Mouse (Mus musculus): ENCODE data around the gene Catsperz. TPM values are rescaled to one million over a fixed set of nuclear protein-coding genes. Genes with fewer than 3 reads are reported as not detected.
"Not testable (repeated sequence)": the region's sequence is repeated elsewhere in the genome, so short reads cannot be mapped to it uniquely, and the experiment has no call there.

Gene Catsperz
- polyA plus RNA-seq, 1 experiment from 2014 or later: 3.4 TPM

DNA sequence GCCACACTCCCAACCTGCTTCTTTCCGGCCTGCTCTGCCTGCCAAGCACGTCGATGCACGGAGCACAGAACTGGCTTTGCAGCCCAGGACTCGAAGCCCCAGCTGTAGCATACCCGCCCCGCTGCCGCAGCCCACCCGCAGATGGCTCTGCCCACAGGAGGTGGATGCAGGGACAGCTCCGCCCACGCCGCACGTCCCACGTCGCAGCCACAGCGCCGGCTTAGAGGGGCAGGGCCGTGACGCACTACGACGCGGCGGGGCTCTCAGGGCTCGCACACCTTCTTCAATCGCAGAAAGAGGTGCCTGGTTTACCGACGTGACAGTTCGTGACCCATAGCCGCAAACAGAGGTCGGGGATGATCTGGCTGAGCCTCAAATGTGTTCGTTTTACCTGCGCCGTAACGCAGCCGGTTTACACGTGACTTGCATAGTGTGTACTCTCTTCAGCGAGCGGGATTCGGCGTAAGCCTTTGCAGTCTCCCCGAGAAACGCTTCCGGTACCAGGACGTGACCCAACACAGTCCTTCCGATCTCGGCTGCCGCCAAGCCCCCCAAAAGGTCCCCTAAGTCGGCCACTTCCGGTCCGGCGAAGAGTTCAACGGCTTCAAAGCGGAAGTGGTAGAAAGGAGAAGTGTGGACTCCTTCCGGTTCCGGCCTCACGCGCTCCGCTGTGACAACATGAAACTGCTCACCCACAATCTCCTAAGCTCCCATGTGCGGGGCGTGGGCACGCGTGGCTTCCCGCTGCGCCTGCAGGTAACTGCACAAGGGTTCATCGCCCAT is 15.5 kb downstream of the Catsperz start, which contains the start of the genes Trmt112 and Prdx5:
TSS of gene Trmt112 (plus strand) at position 192 of the 783 bp plus-strand sequence.
TSS of gene Prdx5 (minus strand) at position 600 of the 783 bp plus-strand sequence.
- Histone ChIP-seq H3K9me3 (no peaks in the 10 kb centered on the region), H3K4me2 (peak within 1 kb of the TSS; percentile 71), H3K27ac (peak within 1 kb of the TSS; percentile 97), H3K9ac (peak within 1 kb of the TSS; percentile 60), H3K4me3 (peak within 1 kb of the TSS; percentile 56), H3K27me3 (no peaks in the 10 kb centered on the region), H3K4me1 (peaks cover 26% of the 10 kb centered on the region), H3K36me3 (peaks cover 42% of the 10 kb centered on the region)
- under 1% methylated on average over 65 of the region's 65 CpGs for WGBS
- ATAC-seq (ENCODE audit: borderline replicate concordance, extremely low read depth, low FRiP score, low TSS enrichment): peak; percentile 92

DNA sequence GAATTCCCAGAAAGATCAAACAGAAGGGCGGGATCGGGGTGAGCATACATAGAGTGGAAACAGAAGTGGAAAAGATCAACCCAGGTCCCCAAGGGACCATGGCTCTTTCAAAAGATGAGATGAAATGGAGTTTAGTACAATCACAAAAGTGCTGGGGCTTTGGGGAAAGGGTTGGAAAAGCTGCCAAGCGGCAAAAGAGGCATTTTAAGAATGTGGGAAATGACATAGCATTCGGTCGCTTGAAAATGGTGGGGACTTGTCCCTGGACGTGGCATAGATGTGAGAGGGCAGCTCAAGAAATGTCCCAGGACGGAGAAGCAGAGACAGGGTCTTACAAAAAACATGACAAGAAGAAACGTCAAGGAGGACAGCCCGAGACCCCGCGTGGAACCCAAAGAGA is 16.2 kb downstream of the Catsperz start:
- no peak for ATAC-seq (ENCODE audit: borderline replicate concordance, extremely low read depth, low FRiP score, low TSS enrichment)
- peaks cover 42% of the 10 kb centered on the region for H3K36me3 ChIP-seq
- H3K4me1 ChIP-seq: peaks cover 26% of the 10 kb centered on the region
- no peaks in the 10 kb centered on the region for H3K27me3 ChIP-seq
- H3K9ac ChIP-seq: peak overlapping the region; percentile 60
- H3K4me2 ChIP-seq: peak overlapping the region; percentile 71
- 3% methylated on average over 11 of the region's 11 CpGs for WGBS
- H3K9me3 ChIP-seq: no peaks in the 10 kb centered on the region
- peak overlapping the region; percentile 97 for H3K27ac ChIP-seq
- peak overlapping the region; percentile 56 for H3K4me3 ChIP-seq

DNA sequence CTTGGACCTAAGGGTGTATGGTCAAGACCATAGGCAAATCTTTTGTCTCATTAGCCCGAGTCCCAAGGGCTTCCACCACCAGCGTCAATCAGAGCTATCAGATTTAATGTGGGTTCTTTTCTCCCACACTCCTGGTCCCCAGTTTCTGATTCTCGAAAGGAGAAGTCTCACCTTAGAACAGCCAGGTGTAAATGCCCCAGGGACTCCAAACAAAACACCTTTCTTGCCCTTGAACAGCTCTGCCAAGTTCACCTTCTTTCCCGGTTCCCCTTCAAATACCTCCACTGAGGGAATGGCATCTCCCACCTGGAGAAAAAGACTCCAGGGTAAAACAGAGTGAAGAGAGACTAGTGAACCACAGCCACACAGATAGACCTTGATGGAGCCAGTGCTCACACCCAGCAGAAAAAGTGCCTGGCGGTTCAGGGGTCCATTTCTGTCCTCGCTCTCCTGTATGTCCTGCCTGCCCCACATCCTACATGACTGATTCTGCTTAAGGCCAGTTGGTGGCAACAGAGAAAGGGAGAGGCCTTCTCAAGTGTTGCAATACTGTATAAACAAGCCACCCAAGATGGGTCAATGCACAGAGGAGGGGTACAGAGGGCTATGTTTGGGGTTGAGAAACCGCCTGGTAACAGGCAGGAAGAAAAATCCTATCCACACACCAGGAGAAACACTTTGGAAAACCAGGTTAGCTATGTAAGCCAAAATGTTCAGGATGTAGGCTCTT is 17.2 kb downstream of the Catsperz start:
- Histone ChIP-seq H3K27ac (0 out of 2 replicates have a peak overlapping the region, but pooled peaks have one; percentile 97), H3K9ac (peak overlapping the region; percentile 60; the same call in 1 of the 2 replicates), H3K4me1 (peaks cover 26% of the 10 kb centered on the region), H3K27me3 (no peaks in the 10 kb centered on the region), H3K4me3 (peak overlapping the region; percentile 56), H3K4me2 (peak overlapping the region; percentile 71), H3K9me3 (no peaks in the 10 kb centered on the region), H3K36me3 (peaks cover 35% of the 10 kb centered on the region)
- ATAC-seq (ENCODE audit: borderline replicate concordance, extremely low read depth, low FRiP score, low TSS enrichment): no peak
- WGBS: 77% methylated on average over 7 of the region's 7 CpGs

DNA sequence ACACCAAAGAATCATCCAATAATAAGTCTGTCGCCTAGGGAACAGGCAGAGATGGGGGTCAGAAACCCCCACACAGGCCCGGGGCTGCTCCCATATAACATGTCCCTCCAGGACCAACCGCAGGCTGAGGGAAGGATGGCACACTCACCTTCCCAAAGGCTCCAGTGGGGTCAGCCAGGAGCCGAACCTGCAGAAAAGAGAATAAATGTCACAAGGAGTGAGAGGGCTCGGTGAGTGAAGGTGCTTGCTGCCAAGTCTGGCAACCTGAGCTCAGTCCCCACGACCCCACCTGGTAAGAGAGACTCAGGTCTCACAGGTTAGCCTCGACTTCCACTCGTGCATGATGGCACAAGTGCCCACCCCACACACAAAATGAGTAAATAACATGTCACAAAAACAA is 18.1 kb downstream of the Catsperz start:
- H3K4me1 ChIP-seq: peaks cover 26% of the 10 kb centered on the region
- ATAC-seq (ENCODE audit: borderline replicate concordance, extremely low read depth, low FRiP score, low TSS enrichment): no peak
- no peak overlapping the region for H3K4me3 ChIP-seq
- no peak overlapping the region for H3K27ac ChIP-seq
- no peak overlapping the region for H3K4me2 ChIP-seq
- WGBS: 90% methylated on average over 8 of the region's 8 CpGs
- H3K9me3 ChIP-seq: no peaks in the 10 kb centered on the region
- H3K27me3 ChIP-seq: no peaks in the 10 kb centered on the region
- H3K9ac ChIP-seq: no peak overlapping the region
- H3K36me3 ChIP-seq: peaks cover 28% of the 10 kb centered on the region

DNA sequence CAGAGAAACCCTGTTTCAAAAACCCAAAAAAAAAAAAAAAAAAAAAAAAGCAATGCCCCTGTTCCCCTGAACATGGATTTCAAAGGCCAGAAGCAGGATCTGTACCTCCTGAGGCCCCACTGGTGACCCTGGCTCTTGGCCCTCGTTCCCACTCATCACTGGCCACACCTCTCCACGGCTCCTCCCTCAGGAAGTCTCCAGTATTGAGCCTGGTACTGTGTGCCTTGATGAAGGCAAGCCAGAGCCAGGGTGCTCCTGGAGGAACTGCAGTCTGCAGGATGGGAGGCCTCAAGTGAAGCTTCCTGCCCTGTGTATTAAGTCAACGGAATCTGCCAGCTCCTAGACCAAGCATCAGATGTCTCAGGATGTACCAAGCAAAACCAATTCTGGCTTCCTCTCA is 19.0 kb downstream of the Catsperz start:
- no peaks in the 10 kb centered on the region for H3K9me3 ChIP-seq
- no peak overlapping the region for H3K4me3 ChIP-seq
- no peaks in the 10 kb centered on the region for H3K27me3 ChIP-seq
- H3K4me1 ChIP-seq: peaks cover 23% of the 10 kb centered on the region
- no peak overlapping the region for H3K27ac ChIP-seq
- H3K9ac ChIP-seq: no peak overlapping the region
- H3K36me3 ChIP-seq: peaks cover 19% of the 10 kb centered on the region; the same call in 1 of the 2 replicates
- 73% methylated on average over 3 of the region's 3 CpGs for WGBS
- H3K4me2 ChIP-seq: no peak overlapping the region
- no peak for ATAC-seq (ENCODE audit: borderline replicate concordance, extremely low read depth, low FRiP score, low TSS enrichment)

DNA sequence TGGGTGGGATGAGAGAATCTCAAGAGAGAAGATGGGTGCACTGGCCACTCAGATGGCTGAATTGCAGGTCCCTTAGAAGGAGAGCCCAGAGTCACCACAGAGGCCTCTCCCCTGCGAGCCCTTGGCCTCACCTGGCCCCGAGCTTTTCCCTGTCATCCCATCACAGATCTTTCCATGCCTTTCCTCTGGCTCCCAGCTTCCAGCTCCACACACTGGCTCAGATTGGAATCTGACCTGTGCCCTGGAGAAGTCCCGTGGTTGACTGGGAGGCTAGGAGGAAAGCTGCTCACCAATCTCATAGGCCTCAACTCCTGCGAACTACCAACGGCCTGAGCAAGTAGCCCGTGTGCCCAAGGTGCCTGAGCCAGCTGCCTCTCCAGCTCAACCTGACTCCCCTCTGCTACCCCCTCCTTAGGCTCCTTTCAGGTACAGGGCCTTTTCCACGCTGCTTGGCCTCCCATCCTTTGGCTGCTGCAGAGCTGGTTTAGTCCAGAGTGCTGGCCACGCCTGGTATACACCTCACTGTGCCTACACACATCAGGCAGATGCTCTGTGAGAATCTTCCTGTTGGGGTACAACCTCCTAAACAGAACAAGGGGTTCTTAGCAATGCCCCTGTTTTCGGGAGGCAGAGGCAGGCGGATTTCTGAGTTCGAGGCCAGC is 19.6 kb downstream of the Catsperz start:
- WGBS: 86% methylated on average over 11 of the region's 11 CpGs
- Histone ChIP-seq H3K4me2 (no peak overlapping the region), H3K27ac (no peak overlapping the region), H3K9ac (no peak overlapping the region), H3K4me3 (no peak overlapping the region), H3K36me3 (peaks cover 17% of the 10 kb centered on the region; the same call in 1 of the 2 replicates), H3K9me3 (no peaks in the 10 kb centered on the region), H3K27me3 (no peaks in the 10 kb centered on the region), H3K4me1 (peaks cover 19% of the 10 kb centered on the region)
- no peak for ATAC-seq (ENCODE audit: borderline replicate concordance, extremely low read depth, low FRiP score, low TSS enrichment)

DNA sequence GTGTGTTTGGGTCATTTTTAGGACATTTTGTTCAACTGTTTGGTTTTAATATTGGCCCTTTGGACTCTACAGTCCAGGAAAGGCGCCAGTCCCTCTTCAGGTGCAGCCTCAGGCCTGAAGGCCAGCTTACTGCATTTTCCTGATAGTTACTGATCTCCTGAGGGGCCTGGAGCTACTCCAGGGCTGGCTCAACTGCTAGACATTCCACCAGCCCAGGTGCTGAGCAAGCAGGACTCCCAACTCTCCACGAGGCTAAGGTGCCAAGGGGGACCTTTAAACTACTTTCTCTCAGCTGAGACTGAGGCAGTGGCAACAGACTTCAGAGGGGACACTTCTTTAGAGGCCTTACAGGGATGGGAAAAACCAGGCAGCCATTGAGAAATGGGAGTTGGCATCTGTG is 20.3 kb downstream of the Catsperz start:
- Histone ChIP-seq H3K9me3 (no peaks in the 10 kb centered on the region; the same call in 1 of the 2 replicates), H3K9ac (no peak overlapping the region), H3K27ac (no peak overlapping the region), H3K4me2 (no peak overlapping the region), H3K4me3 (no peak overlapping the region), H3K36me3 (peaks cover 17% of the 10 kb centered on the region; the same call in 1 of the 2 replicates), H3K27me3 (no peaks in the 10 kb centered on the region), H3K4me1 (peaks cover 19% of the 10 kb centered on the region)
- ATAC-seq (ENCODE audit: borderline replicate concordance, extremely low read depth, low FRiP score, low TSS enrichment): no peak
- WGBS: 73% methylated on average over 2 of the region's 2 CpGs

DNA sequence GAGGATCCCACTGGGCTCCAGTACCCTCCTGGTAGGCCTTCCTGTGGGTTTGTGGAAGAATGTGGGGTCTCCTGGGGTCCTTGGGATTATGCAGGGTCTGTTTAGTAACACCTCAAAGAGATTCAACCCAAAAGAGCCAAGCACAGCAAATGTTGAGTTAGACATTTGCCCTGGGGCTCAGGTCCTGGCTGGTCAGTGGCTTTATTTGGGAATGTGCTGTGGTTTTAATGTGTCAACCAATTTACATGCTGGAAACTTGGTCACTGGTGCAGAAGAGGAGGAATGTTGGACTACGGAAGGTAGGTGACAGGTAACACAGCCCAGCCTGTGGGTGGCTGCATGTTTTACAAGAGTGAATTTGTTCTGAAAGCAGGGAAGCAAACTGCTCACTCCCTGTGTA is 22.1 kb downstream of the Catsperz start:
- peaks cover 7% of the 10 kb centered on the region for H3K4me1 ChIP-seq
- no peak overlapping the region for H3K27ac ChIP-seq
- peaks cover 17% of the 10 kb centered on the region; the same call in 1 of the 2 replicates for H3K36me3 ChIP-seq
- H3K9ac ChIP-seq: no peak overlapping the region
- WGBS: 78% methylated on average over 1 of the region's 1 CpGs
- no peaks in the 10 kb centered on the region for H3K27me3 ChIP-seq
- no peak for ATAC-seq (ENCODE audit: borderline replicate concordance, extremely low read depth, low FRiP score, low TSS enrichment)
- no peak overlapping the region for H3K4me2 ChIP-seq
- no peaks in the 10 kb centered on the region; the same call in 1 of the 2 replicates for H3K9me3 ChIP-seq
- no peak overlapping the region for H3K4me3 ChIP-seq

DNA sequence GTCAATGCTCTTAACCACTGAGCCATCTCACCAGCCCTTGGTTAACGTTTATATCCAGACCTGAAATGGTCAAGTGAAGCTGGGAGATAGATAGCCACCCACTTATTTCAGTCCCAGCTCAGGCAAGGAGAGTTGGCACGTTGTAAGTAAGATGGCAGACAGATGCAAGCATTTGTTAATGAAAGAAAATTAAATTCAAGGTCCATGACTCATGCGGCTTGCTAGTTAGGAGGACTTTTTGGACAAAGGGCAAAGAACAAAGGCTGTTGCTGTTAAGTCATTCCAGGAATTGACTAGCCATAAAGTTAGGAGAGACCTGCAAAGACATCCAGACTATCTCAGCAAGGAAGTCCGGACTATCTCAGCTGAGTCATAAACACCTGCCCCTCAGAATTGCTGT is 25.5 kb downstream of the Catsperz start:
- H3K4me3 ChIP-seq: no peak overlapping the region
- H3K36me3 ChIP-seq: no peaks in the 10 kb centered on the region
- H3K4me1 ChIP-seq: no peaks in the 10 kb centered on the region
- H3K9me3 ChIP-seq: no peaks in the 10 kb centered on the region; the same call in 1 of the 2 replicates
- no peak for ATAC-seq (ENCODE audit: borderline replicate concordance, extremely low read depth, low FRiP score, low TSS enrichment)
- H3K27ac ChIP-seq: no peak overlapping the region
- WGBS: 76% methylated on average over 4 of the region's 4 CpGs
- H3K27me3 ChIP-seq: no peaks in the 10 kb centered on the region
- no peak overlapping the region for H3K4me2 ChIP-seq
- no peak overlapping the region for H3K9ac ChIP-seq

DNA sequence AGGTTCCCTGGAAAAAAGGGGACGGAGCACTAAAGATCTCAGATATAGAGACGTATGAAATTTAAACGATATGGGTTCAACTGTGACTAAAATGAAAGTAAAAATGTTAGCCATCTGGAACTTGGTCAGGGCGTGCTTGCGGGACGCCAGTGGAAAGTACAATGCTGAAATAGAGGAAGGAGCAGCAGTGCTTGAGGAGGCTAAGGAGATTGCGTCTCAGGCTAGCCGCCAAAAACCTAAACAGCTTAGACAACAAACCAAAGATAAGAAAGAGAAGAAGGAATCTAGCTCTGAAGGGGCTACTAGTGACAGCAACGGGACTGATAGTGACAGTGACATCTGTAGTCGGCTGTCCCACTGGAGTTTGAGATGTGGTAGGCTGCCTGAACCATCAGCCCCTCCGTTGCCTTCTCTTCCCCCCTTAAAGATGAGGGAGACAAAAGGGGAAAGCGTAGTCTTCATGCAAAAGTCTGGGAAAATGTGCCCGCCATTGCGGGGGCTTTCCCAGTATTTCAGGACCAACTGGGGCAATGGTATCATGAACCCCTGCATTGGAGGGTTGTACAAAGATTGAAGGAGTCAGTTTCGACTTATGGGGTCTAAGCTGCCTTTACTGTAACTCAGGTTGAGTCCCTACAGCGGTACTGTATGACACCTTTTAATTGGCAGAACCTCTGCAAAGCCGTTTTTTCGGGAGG is 29.4 kb downstream of the Catsperz start:
- H3K4me2 ChIP-seq: not testable (repeated sequence)
- 75% methylated on average over 18 of the region's 18 CpGs for WGBS

DNA sequence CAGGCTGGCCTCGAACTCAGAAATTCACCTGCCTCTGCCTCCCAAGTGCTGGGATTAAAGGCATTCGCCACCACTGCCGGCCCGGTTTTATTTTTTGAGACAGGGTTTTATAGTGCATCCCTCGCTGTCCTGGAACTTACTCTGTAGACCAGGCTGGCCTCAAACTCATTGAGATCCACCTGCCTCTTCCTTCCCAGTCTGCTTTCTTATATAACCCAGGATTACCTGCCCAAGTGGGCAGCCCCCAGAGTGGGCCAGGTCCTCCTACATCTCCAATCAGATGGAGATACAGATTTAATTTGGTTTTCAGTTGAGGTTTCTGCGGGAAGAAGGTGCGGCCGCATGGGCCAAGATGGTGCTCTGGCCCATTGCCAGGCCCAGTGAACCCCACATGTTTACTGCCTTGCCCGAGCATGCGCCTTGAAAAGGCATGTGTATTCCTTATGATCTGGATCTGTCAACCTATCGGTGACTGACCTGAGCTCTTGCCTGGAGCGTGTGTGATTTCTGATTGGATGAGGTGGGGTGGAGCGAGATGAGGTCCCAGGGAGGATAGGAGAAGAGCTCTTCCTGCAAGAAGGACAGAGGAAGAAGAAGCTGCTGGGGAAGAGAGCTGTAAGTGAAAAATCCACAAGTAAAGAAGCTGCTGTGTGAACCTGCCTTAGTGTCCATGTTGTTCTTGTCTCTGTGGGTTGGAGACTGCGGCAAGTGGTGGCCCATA is 31.3 kb downstream of the Catsperz start:
- H3K9me3 ChIP-seq: no peaks in the 10 kb centered on the region
- H3K4me3 ChIP-seq: no peak overlapping the region
- ATAC-seq (ENCODE audit: borderline replicate concordance, extremely low read depth, low FRiP score, low TSS enrichment): no peak
- no peaks in the 10 kb centered on the region for H3K4me1 ChIP-seq
- H3K27ac ChIP-seq: no peak overlapping the region
- WGBS: 90% methylated on average over 14 of the region's 14 CpGs
- H3K27me3 ChIP-seq: no peaks in the 10 kb centered on the region
- no peak overlapping the region for H3K4me2 ChIP-seq
- H3K36me3 ChIP-seq: no peaks in the 10 kb centered on the region
- H3K9ac ChIP-seq: no peak overlapping the region

More for the DNA sequence above, 29.4 kb downstream of the Catsperz start:
- not testable (repeated sequence) for H3K9me3 ChIP-seq; H3K9ac ChIP-seq; ATAC-seq (ENCODE audit: borderline replicate concordance, extremely low read depth, low FRiP score, low TSS enrichment); H3K4me3 ChIP-seq; H3K27ac ChIP-seq; H3K36me3 ChIP-seq; H3K4me1 ChIP-seq; H3K27me3 ChIP-seq

All from lung, embryonic 15.5 days (tissue).